Mouse (Mus musculus) gastrocnemius, adult 18-20 months (tissue): Measurements from ENCODE around the gene Cacna1i. TPM values are rescaled to one million over a fixed set of nuclear protein-coding genes. Genes with fewer than 3 reads are reported as not detected.

Experiments
- DNase-seq: peaks from one replicate; pipeline ENCODE4 v3.0.0; 2021; ENCODE audit warnings: low spot score
- long read RNA-seq, 2 experiments: library from polyadenylated mRNA; stranded (forward); transcript quantifications; one replicate each; pipeline ENCODE4 v2.0.0; 2021
- total RNA-seq, 2 experiments: library from RNA; stranded (reverse); gene quantifications; 2 replicates each; pipeline ENCODE4 v1.2.3; 2021

Cacna1i gene
- total RNA-seq: under 1 TPM; 0.21 TPM
- long read RNA-seq, experiment 1: 0 reads
- long read RNA-seq, experiment 2, partial matches to known transcripts: 1 of 1 reads
- long read RNA-seq, experiment 2, other reads (novel, unspliced or antisense): 0 of 1 reads

GRCm38 (mm10) chr15:80286851-80287415 lies at the start of gene Cacna1i:
Gene Cacna1i (plus strand): TSS chr15:80287238.
- no peak for DNase-seq

DNA sequence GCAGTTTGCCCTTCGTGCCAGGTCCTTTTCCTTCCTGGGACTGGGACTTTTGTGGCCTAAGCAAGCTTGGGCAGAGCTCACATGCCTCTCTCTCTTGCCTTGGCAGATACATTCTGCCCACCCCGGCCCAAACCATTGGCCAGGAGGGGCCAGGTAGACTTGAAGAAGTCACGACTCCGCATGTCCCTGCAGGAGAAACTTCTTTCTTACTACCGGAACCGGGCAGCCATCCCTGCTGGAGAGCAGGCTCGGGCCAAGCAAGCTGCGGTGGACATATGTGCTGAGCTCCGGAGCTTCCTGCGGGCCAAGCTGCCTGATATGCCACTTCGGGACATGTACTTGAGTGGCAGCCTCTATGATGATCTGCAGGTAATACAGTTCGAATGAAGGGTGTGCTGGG lies 38.9 kb upstream of the Cacna1i start:
- no peak for DNase-seq

DNA sequence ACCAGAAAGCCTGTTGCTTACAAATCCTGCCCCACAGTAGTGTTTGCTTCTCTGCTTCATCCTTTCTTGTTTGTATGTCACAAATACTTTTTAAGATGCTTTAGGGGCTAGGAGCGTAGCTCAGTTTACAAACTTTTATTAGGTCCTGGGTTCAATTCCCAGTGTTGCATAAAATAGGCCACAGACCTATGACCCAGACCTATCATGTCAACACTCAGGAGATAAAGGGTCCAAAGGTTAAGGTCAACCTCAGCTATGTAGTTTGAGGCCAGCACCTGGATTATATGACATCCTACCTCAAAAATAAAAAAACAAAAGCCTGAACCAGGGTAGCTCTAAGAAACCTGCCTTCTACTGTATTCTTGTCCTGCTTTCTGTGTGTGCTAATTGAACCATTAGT lies 38.4 kb upstream of the Cacna1i start:
- no peak for DNase-seq

DNA sequence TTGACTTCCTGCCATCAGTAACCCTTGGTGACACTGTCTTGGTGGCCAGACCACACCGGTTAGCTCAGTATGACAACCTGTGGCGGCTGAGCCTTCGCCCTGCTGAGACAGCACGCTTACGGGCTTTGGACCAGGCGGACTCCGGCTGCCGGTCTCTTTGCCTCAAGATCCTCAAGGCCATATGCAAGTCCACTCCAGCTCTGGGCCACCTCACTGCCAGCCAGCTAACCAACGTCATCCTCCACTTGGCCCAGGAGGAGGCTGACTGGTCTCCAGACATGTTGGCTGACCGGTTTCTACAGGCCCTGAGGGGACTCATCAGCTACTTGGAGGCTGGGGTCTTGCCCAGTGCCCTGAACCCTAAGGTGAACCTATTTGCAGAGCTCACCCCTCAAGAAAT lies 37.4 kb upstream of the Cacna1i start:
- DNase-seq: no peak

- DNase-seq: no peak
These were observed 36.5 kb upstream of the Cacna1i start for GRCm38 (mm10) chr15:80250586-80250985.

DNA sequence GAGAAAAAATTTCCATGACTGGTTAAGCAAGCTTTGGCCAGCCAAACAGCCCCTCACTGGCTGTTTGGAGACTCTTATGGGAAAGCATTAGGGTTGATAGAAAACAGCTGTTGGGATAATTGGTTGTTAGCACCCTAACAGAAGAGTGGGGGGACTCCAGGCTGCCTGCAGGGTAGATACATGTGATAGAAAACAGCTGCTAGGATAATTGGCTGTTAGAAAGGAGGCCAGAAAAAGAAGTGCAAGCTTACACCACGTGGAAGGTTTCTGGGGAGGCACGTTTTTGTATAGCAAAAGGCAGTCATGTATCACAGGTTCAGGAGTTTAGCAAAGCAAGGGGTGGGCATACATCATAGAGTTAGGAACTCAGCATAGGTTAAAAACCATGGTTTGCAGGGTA lies 33.5 kb upstream of the Cacna1i start:
- no peak for DNase-seq

GRCm38 (mm10) chr15:80254207-80254606 lies 32.8 kb upstream of the Cacna1i start:
- peak; percentile 32 for DNase-seq

DNA sequence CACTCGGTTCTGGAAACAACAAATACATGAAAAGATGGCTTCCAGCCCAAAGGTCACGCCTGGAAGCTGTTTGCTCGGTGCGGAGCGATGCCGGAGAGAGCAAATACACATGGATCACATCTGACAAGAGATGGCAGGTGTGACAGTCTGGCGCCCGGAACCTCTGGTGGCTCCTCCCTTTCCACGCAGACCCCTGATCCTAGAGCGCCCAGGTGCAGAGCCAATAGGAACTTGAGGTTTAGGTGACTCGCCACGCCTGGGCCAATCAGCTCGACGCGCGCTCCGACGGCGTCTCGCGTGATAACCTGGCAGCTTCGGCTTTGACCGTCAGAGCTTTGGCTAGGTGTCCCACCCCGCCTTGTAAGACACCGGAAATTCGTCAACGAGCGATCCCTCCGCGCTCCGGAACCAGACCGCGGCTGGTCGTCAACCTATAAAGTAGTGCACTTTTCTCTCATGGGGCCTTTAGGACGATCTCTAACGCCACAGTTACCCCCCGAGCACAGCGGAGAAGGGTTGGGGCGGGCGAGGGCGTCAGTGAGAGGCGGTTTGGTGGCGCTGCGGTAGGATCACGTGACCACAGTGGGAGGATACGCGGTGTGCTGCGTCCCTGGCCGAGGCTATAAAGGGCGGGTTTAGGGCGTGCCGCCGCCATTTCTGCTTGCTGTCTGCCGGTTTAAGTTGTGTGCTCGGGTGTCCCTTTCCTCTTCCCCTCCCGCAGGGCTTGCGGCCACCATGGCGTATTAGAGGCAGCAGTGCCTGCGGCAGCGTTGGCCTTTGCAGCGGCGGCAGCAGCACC lies 32.0 kb upstream of the Cacna1i start, which contains the start of gene Atf4:
TSS of gene Atf4 (plus strand) at position 338 of the 799 bp plus-strand sequence.
- peak; percentile 99 for DNase-seq

DNA sequence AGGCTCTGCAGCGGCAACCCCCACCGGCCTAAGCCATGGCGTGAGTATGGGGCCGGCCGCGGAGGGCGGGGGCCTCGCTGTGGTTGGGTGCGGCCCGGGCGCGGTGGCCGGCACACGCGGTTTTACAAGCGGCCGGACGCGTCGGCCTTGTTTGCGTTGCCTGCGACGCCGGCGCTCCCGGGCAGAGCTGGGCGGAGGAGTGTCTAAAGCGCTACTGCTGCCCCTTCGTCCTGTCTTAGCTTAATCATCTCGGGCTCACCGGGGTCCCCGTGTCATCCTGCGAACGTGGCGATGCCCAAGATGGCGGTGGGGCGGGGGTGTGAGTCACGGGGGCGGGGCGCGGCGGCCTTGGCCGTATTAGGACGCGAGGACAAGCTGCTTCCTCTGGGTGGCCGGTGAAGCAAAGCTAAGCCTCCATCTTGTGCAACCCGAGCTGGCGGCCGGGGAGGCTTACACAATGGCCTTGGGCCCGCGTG lies 31.4 kb upstream of the Cacna1i start:
- peak; percentile 77 for DNase-seq

DNA sequence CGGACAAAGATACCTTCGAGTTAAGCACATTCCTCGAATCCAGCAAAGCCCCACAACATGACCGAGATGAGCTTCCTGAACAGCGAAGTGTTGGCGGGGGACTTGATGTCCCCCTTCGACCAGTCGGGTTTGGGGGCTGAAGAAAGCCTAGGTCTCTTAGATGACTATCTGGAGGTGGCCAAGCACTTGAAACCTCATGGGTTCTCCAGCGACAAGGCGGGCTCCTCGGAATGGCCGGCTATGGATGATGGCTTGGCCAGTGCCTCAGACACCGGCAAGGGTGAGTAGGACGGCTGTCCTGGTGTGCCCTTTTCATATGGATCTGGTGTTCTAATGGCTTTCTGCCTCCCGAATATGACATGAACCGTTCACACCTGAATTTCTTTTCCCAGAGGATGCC lies 30.8 kb upstream of the Cacna1i start:
- DNase-seq: peak; percentile 18

- DNase-seq: peak; percentile 6
These were observed 30.1 kb upstream of the Cacna1i start for GRCm38 (mm10) chr15:80256656-80257601.

GRCm38 (mm10) chr15:80257602-80258239 lies 29.3 kb upstream of the Cacna1i start:
- peak; percentile 56 for DNase-seq

DNA sequence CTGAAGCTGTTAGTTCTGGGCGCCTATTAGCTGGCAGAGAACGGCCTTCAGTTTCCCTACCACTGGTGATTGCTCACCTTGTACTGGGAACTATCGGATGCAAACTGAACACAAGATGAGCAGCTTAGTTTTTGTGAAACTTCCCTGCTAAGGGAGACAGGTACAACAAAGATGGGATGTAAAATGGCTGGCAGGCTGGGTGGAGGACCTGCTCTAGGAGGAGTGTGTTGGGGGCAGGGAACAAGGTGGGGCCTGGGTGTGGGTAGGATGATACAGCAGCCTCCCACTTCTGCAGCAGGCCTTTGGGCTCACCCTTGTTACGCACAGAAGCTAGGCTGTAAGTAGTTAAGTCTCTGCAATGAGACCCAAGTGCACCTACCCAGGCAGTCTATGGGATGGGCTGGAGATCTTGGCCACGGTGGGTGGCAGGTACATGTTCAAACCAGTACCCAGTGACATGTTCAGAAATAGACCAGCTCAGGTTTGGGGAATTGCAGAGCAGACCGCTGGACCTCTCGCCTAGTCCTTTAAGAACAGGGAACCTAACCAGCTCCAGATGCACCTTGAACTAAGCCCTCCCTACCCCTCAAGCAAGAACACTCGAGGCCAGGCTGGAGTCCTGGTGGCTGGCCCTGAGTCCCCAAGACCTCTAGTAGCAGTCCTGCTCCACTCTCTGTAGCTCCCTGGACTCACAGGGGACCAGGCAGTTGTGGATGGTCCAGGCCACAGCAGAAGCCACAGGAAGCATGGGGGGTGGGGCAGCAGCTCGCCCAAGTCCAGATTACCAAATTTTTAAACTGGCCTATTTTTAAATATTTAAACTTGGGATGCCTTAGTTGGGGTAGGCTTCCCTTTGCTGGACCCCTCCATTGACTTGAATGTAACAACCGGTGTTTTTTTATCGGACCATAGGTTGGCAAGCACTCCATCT lies 28.5 kb upstream of the Cacna1i start:
- DNase-seq: peak; percentile 12

DNA sequence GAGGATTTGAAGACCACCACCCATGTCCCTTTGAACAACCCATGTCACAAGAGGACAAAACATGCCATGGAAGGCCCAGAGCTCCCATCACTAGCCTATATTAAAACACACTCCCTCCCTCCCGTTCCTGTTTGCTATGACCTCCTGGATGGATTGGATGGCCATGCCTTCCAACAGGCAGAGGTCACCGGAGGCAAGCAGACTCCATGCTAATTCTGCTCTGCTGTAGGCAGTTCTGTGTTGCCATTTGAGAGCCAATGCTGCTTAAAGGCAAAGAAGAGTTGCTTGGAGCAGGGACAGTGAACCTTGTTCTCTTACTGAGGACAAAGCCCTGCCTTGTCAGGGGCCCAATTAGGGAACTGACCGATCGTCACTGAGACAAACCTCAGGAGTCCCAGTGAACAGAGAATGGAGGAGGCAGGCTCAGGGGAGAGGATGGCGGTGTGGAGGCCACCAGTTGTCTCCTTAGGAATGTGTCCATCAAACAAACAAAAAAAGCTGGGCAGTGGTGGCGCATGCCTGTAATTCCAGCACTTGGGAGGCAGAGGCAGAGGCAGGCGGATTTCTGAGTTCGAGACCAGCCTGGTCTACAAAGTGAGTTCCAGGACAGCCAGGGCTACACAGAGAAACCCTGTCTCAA lies 27.5 kb upstream of the Cacna1i start:
- peak; percentile 26 for DNase-seq

GRCm38 (mm10) chr15:80260677-80261076 lies 26.4 kb upstream of the Cacna1i start:
- peak; percentile 85 for DNase-seq

DNA sequence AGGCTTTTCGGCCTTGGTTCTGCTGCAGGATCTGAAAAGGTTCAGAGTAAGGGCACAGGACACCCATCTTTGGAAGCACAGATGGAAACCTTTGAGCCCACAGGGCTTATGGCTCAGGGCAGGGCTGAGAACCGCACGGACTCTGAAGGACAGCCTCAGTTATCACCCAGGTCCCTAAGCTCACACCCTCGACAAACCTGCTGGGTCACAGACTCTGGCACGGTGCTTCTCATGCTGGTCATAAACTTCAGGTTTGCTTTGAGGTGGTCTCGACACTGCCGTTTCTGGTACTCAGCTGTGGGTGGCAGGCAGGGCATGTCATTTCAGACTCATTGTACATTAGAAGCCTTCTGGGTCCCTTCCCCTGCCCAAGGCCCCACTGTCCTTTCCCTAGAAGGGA lies 25.9 kb upstream of the Cacna1i start:
- DNase-seq: no peak

- DNase-seq: peak; percentile 87
These were observed 23.1 kb upstream of the Cacna1i start, which contains the start of gene Rps19bp1 for GRCm38 (mm10) chr15:80263610-80264575. Gene Rps19bp1 (minus strand): TSS chr15:80264315.

GRCm38 (mm10) chr15:80266281-80266680 lies 20.8 kb upstream of the Cacna1i start:
- DNase-seq: peak; percentile 72
